Mouse (Mus musculus): ENCODE results near the gene Clca3a1. TPM values are rescaled to one million over a fixed set of nuclear protein-coding genes. Genes with fewer than 3 reads are reported as not detected.
"Not testable (repeated sequence)": the region's sequence is repeated elsewhere in the genome, so short reads cannot be mapped to it uniquely, and the experiment has no call there.

Gene Clca3a1
- total RNA-seq (2014; rRNA removed) (0.92 and 1.2 TPM in 2 replicates), polyA plus RNA-seq (2015; fragmentation: Nextera tagmentation; extraction: Ambion mirVana) (0.93 and 1.4 TPM in 2 replicates)

GRCm38 (mm10) chr3:144760592-144761309 is at the start of gene Clca3a1:
TSS of gene Clca3a1 (minus strand) at chr3:144760977.
- Histone ChIP-seq H3K9ac (no peak within 1 kb of the TSS), H3K4me2 (ENCODE audit: low read depth) (no peak within 1 kb of the TSS), H3K36me3 (ENCODE audit: insufficient read depth) (no peaks in the 10 kb centered on the region), H3K9me3 (ENCODE audit: low read length) (no peaks in the 10 kb centered on the region), H3K27me3 (ENCODE audit: insufficient read depth, low read length) (no peaks in the 10 kb centered on the region), H3K27ac (ENCODE audit: low read depth, low read length) (no peak within 1 kb of the TSS), H3K4me1 (ENCODE audit: insufficient read depth) (no peaks in the 10 kb centered on the region), H3K4me3 (ENCODE audit: low read depth, low read length) (no peak within 1 kb of the TSS)
- WGBS, result 82% methylated on average over 9 of the region's 11 CpGs
- ATAC-seq, result no peak
- no peak for TF ChIP-seq CTCF (IDR thresholded peaks at IDR 0.05; ENCODE audit: low read depth)
- no peak for DNase-seq

- not testable (repeated sequence) for H3K27me3 ChIP-seq (ENCODE audit: insufficient read depth, low read length); H3K4me3 ChIP-seq (ENCODE audit: low read depth, low read length); H3K27ac ChIP-seq (ENCODE audit: low read depth, low read length); H3K9ac ChIP-seq; H3K4me2 ChIP-seq (ENCODE audit: low read depth); H3K9me3 ChIP-seq (ENCODE audit: low read length); H3K4me1 ChIP-seq (ENCODE audit: insufficient read depth); H3K36me3 ChIP-seq (ENCODE audit: insufficient read depth)
- peak; percentile 88 for ATAC-seq
- peak; percentile 13 for DNase-seq
- 34% methylated on average over 15 of the region's 17 CpGs for WGBS
These were observed 47.6 kb upstream of the Clca3a1 start for GRCm38 (mm10) chr3:144808153-144808925.

GRCm38 (mm10) chr3:144806626-144807025 is 45.8 kb upstream of the Clca3a1 start:
- not testable (repeated sequence) for H3K4me2 ChIP-seq (ENCODE audit: low read depth); H3K36me3 ChIP-seq (ENCODE audit: insufficient read depth); H3K4me3 ChIP-seq (ENCODE audit: low read depth, low read length); H3K4me1 ChIP-seq (ENCODE audit: insufficient read depth); H3K27me3 ChIP-seq (ENCODE audit: insufficient read depth, low read length); H3K9ac ChIP-seq; H3K9me3 ChIP-seq (ENCODE audit: low read length); H3K27ac ChIP-seq (ENCODE audit: low read depth, low read length)
- peak; percentile 58 for ATAC-seq
- 15% methylated on average over 2 of the region's 2 CpGs for WGBS
- DNase-seq, result peak; percentile 22

- ATAC-seq (no peak), DNase-seq (peak; percentile 5)
- Histone ChIP-seq H3K4me2 (ENCODE audit: low read depth) (no peak overlapping the region), H3K27ac (ENCODE audit: low read depth, low read length) (no peak overlapping the region), H3K36me3 (ENCODE audit: insufficient read depth) (no peaks in the 10 kb centered on the region), H3K27me3 (ENCODE audit: insufficient read depth, low read length) (no peaks in the 10 kb centered on the region), H3K4me3 (ENCODE audit: low read depth, low read length) (no peak overlapping the region), H3K9me3 (ENCODE audit: low read length) (no peaks in the 10 kb centered on the region), H3K4me1 (ENCODE audit: insufficient read depth) (no peaks in the 10 kb centered on the region), H3K9ac (no peak overlapping the region)
- peak; percentile 16; the same call in 1 of the 2 replicates for TF ChIP-seq CTCF (IDR thresholded peaks at IDR 0.05; ENCODE audit: low read depth)
- 39% methylated on average over 8 of the region's 8 CpGs for WGBS
These were observed 41.1 kb upstream of the Clca3a1 start for GRCm38 (mm10) chr3:144801861-144802260.

GRCm38 (mm10) chr3:144785181-144786148 is 24.7 kb upstream of the Clca3a1 start:
- H3K9me3 ChIP-seq (ENCODE audit: low read length), result no peaks in the 10 kb centered on the region
- no peak for TF ChIP-seq CTCF (IDR thresholded peaks at IDR 0.05; ENCODE audit: low read depth)
- no peaks in the 10 kb centered on the region for H3K27me3 ChIP-seq (ENCODE audit: insufficient read depth, low read length)
- DNase-seq (no peak), ATAC-seq (no peak)
- no peaks in the 10 kb centered on the region for H3K4me1 ChIP-seq (ENCODE audit: insufficient read depth)
- no peak overlapping the region for H3K9ac ChIP-seq
- H3K4me2 ChIP-seq (ENCODE audit: low read depth), result no peak overlapping the region
- no peak overlapping the region for H3K27ac ChIP-seq (ENCODE audit: low read depth, low read length)
- 84% methylated on average over 11 of the region's 11 CpGs for WGBS
- H3K4me3 ChIP-seq (ENCODE audit: low read depth, low read length), result no peak overlapping the region
- no peaks in the 10 kb centered on the region for H3K36me3 ChIP-seq (ENCODE audit: insufficient read depth)

GRCm38 (mm10) chr3:144765161-144765560 is 4.4 kb upstream of the Clca3a1 start:
- H3K36me3 ChIP-seq (ENCODE audit: insufficient read depth), result no peaks in the 10 kb centered on the region
- no peak for TF ChIP-seq CTCF (IDR thresholded peaks at IDR 0.05; ENCODE audit: low read depth)
- no peak for ATAC-seq
- H3K4me2 ChIP-seq (ENCODE audit: low read depth), result no peak overlapping the region
- H3K4me1 ChIP-seq (ENCODE audit: insufficient read depth), result no peaks in the 10 kb centered on the region
- no peak overlapping the region for H3K27ac ChIP-seq (ENCODE audit: low read depth, low read length)
- H3K9me3 ChIP-seq (ENCODE audit: low read length), result no peaks in the 10 kb centered on the region
- no peak for DNase-seq
- H3K4me3 ChIP-seq (ENCODE audit: low read depth, low read length), result no peak overlapping the region
- no peaks in the 10 kb centered on the region for H3K27me3 ChIP-seq (ENCODE audit: insufficient read depth, low read length)
- 90% methylated on average over 4 of the region's 4 CpGs for WGBS
- no peak overlapping the region for H3K9ac ChIP-seq
